In genomic region chr13:83741591-83742021, GRCm38 (mm10) we compare ENCODE assay signal across 11 mouse cellular contexts.
A peak's percentile ranks its signal among the peaks of the same experiment; 100 is the strongest.
DNase-seq lines count a peak whose midpoint lies in the region; ATAC-seq and TF ChIP-seq lines count a peak whose summit lies in the region.
"Had no signal": no experiment of that assay in that cellular context is flagged by ENCODE, and none has a peak within 500 bp of the region (broad histone marks: within the 10 kb centered on the region; RNA-seq: fewer than 3 reads in every experiment).

No protein-coding gene starts in this region.

- no peaks in the 10 kb centered on the region for H3K9me3 ChIP-seq in embryonic facial prominence, embryonic 14.5 days (ENCODE audit: control insufficient read depth, low read length)
- no peaks in the 10 kb centered on the region for H3K9me3 ChIP-seq in hindbrain, embryonic 15.5 days
- H3K9me3 ChIP-seq: liver, embryonic 13.5 days had no signal

- TF ChIP-seq CTCF in olfactory bulb, adult 2 months (IDR thresholded peaks at IDR 0.05; ENCODE audit: insufficient read depth, low read depth, low read length), result no peak

- DNase-seq in layer of hippocampus, adult 9-11 months, result peak; percentile 51
- no peak for DNase-seq in layer of hippocampus, adult 9-10 months (ENCODE audit: low spot score)
- DNase-seq in embryonic facial prominence, embryonic 14.5 days (ENCODE audit: low spot score), result peak; percentile 39
- DNase-seq in spleen, postnatal 4 days (ENCODE audit: low spot score in 2 of 2), result no peak
- DNase-seq in lung, adult 18-20 months, result no peak
- DNase-seq in spleen, postnatal 10 days (ENCODE audit: low spot score in 2 of 2), result no peak
- DNase-seq: heart, adult 11 months; liver, embryonic 13.5 days had no signal

- H3K27me3 ChIP-seq in embryonic facial prominence, embryonic 14.5 days (replicated peaks; ENCODE audit: control insufficient read depth, insufficient read depth, low read length), result peaks cover 70% of the 10 kb centered on the region
- H3K27me3 ChIP-seq in hindbrain, embryonic 15.5 days, result no peaks in the 10 kb centered on the region
- H3K27me3 ChIP-seq: CH12.LX had no signal

- H3K4me3 ChIP-seq in embryonic facial prominence, embryonic 14.5 days (ENCODE audit: low read depth, low read length), result no peak overlapping the region
- H3K4me3 ChIP-seq in hindbrain, embryonic 15.5 days, result peak overlapping the region; percentile 42
- no peak overlapping the region for H3K4me3 ChIP-seq in olfactory bulb, adult 2 months (ENCODE audit: insufficient read depth, low read depth, low read length)
- H3K4me3 ChIP-seq: liver, embryonic 13.5 days had no signal

- no peaks in the 10 kb centered on the region for H3K36me3 ChIP-seq in embryonic facial prominence, embryonic 14.5 days (ENCODE audit: control insufficient read depth, insufficient read depth, low read length)
- H3K36me3 ChIP-seq in hindbrain, embryonic 15.5 days, result no peaks in the 10 kb centered on the region
- H3K36me3 ChIP-seq: liver, embryonic 13.5 days had no signal

- ATAC-seq in embryonic facial prominence, embryonic 14.5 days (ENCODE audit: low read depth), result peak; percentile 35; the same call in 1 of the 2 replicates
- ATAC-seq in hindbrain, embryonic 15.5 days (ENCODE audit: low FRiP score, low read depth), result no peak

- H3K4me2 ChIP-seq in embryonic facial prominence, embryonic 14.5 days (ENCODE audit: low read depth, low read length), result no peak overlapping the region
- H3K4me2 ChIP-seq in hindbrain, embryonic 15.5 days, result peak overlapping the region; percentile 69
- H3K4me2 ChIP-seq: liver, embryonic 13.5 days had no signal

- peaks cover 5% of the 10 kb centered on the region; the same call in 1 of the 2 replicates for H3K4me1 ChIP-seq in embryonic facial prominence, embryonic 14.5 days (ENCODE audit: control insufficient read depth, insufficient read depth, low read length)
- H3K4me1 ChIP-seq in hindbrain, embryonic 15.5 days (replicated peaks), result peaks cover 21% of the 10 kb centered on the region
- H3K4me1 ChIP-seq in olfactory bulb, adult 2 months (ENCODE audit: control insufficient read depth, insufficient read depth, low read length), result peaks cover 6% of the 10 kb centered on the region; the same call in 1 of the 2 replicates
- H3K4me1 ChIP-seq: liver, embryonic 13.5 days had no signal

- 30% methylated on average over 7 of the region's 7 CpGs for WGBS in embryonic facial prominence, embryonic 14.5 days
- 6% methylated on average over 7 of the region's 7 CpGs for WGBS in hindbrain, embryonic 15.5 days
- WGBS in olfactory bulb, adult 2 months, result 8% methylated on average over 7 of the region's 7 CpGs

- TF ChIP-seq POLR2A in olfactory bulb, adult 2 months (IDR thresholded peaks at IDR 0.05; ENCODE audit: insufficient read depth, low read depth, low read length), result no peak

- no peak overlapping the region for H3K27ac ChIP-seq in embryonic facial prominence, embryonic 14.5 days (replicated peaks; ENCODE audit: low read depth, low read length)
- H3K27ac ChIP-seq in hindbrain, embryonic 15.5 days (replicated peaks), result peak overlapping the region; percentile 93
- peak overlapping the region; percentile 47 for H3K27ac ChIP-seq in olfactory bulb, adult 2 months (ENCODE audit: insufficient read depth, low read depth, low read length)
- H3K27ac ChIP-seq: liver, embryonic 13.5 days had no signal

- H3K9ac ChIP-seq in embryonic facial prominence, embryonic 14.5 days (ENCODE audit: low read depth, low read length), result no peak overlapping the region
- H3K9ac ChIP-seq in hindbrain, embryonic 15.5 days, result peak overlapping the region; percentile 33
- H3K9ac ChIP-seq: liver, embryonic 13.5 days had no signal

Comparison
In these comparisons a context has a peak if more than half of its experiments do, and no peak if none do; other contexts are left out.
1. DNase-seq: peak in layer of hippocampus, adult 9-11 months (single experiment) and embryonic facial prominence, embryonic 14.5 days (single experiment); none in layer of hippocampus, adult 9-10 months (single experiment), spleen, postnatal 4 days (0 of 2), lung, adult 18-20 months (0 of 2) and spleen, postnatal 10 days (0 of 2).